Mouse (Mus musculus) olfactory bulb, adult 2 months (tissue): Measurements from ENCODE around the gene Phkb.

Experiments used
- CTCF ChIP-seq: fragments of 200-500 bp; IDR thresholded peaks from 2 replicates; pipeline ENCODE4 v1.5.1; 2012; ENCODE audit warnings: low read depth, mild to moderate bottlenecking, low read length, moderate library complexity; ENCODE audit not compliant: insufficient read depth
- POLR2A ChIP-seq: fragments of 200-500 bp; IDR thresholded peaks from 2 replicates; pipeline ENCODE4 v1.6.1; 2012; ENCODE audit warnings: mild to moderate bottlenecking, low read depth, low read length, moderate library complexity; ENCODE audit not compliant: insufficient read depth

GRCm38 (mm10) chr8:85879624-85880023, 38.9 kb downstream of the Phkb start:
- TF ChIP-seq POLR2A (no peak), CTCF (no peak)
